Mouse (Mus musculus) embryonic facial prominence, embryonic 13.5 days (tissue): ENCODE results near the gene 6820408C15Rik. TPM values are rescaled to one million over a fixed set of nuclear protein-coding genes. Genes with fewer than 3 reads are reported as not detected.

Experiments
- ATAC-seq: fragments of 200-750 bp; cut with Nextera tagmentation; 2 replicates; pipeline ENCODE4 v1.8.0; 2017; ENCODE audit warnings: low read depth; ENCODE audit not compliant: insufficient number of reproducible peaks, insufficient read depth, low FRiP score, low TSS enrichment
- H3K27ac ChIP-seq: fragments of 300-500 bp; sonication (generic); 2 replicates; pipeline ENCODE4 v1.5.1; 2015; ENCODE audit warnings: moderate library complexity, mild to moderate bottlenecking, inconsistent platforms
- H3K27me3 ChIP-seq: fragments of 300-500 bp; sonication (generic); 2 replicates; pipeline ENCODE4 v1.6.1; 2015; ENCODE audit warnings: mild to moderate bottlenecking, inconsistent platforms
- H3K36me3 ChIP-seq: fragments of 300-500 bp; sonication (generic); 2 replicates; pipeline ENCODE4 v1.6.1; 2015; ENCODE audit warnings: mild to moderate bottlenecking, inconsistent platforms
- H3K4me1 ChIP-seq: fragments of 300-500 bp; sonication (generic); 2 replicates; pipeline ENCODE4 v1.6.1; 2015; ENCODE audit warnings: inconsistent platforms
- H3K4me2 ChIP-seq: fragments of 300-500 bp; sonication (generic); 2 replicates; pipeline ENCODE4 v1.6.1; 2015; ENCODE audit warnings: moderate library complexity, mild to moderate bottlenecking, inconsistent platforms
- H3K4me3 ChIP-seq: fragments of 300-500 bp; sonication (generic); 2 replicates; pipeline ENCODE4 v1.5.1; 2015; ENCODE audit warnings: mild to moderate bottlenecking, inconsistent platforms
- H3K9ac ChIP-seq: fragments of 300-500 bp; sonication (generic); 2 replicates; pipeline ENCODE4 v1.6.1; 2015; ENCODE audit warnings: mild to moderate bottlenecking, inconsistent platforms
- H3K9me3 ChIP-seq: fragments of 300-500 bp; sonication (generic); 2 replicates; pipeline ENCODE4 v1.6.1; 2016; ENCODE audit warnings: inconsistent platforms
- WGBS: fragments of 180-500 bp; shearing (Covaris S2); methylation state at CpG from one replicate; pipeline ENCODE4 v1.1.7; 2015; ENCODE audit warnings: mixed read lengths; 5-methylcytosine and 5-hydroxymethylcytosine counted together
- polyA plus RNA-seq: library from polyadenylated mRNA; unstranded; fragments of >200 nt; fragmentation: Nextera tagmentation; extraction: Ambion mirVana; gene quantifications from 2 replicates; pipeline ENCODE4 v1.2.1, GENCODE M21; 2015

6820408C15Rik gene
- polyA plus RNA-seq, 1 experiment from 2014 or later: 0.44 TPM

- no peaks in the 10 kb centered on the region for H3K27me3 ChIP-seq
- WGBS: 82% methylated on average over 2 of the region's 2 CpGs
- peaks cover 8% of the 10 kb centered on the region for H3K4me1 ChIP-seq
- H3K4me3 ChIP-seq: no peak overlapping the region
- H3K36me3 ChIP-seq: no peaks in the 10 kb centered on the region
- no peak for ATAC-seq
- H3K27ac ChIP-seq: no peak overlapping the region
- H3K4me2 ChIP-seq: no peak overlapping the region
- no peaks in the 10 kb centered on the region for H3K9me3 ChIP-seq
- no peak overlapping the region for H3K9ac ChIP-seq
Measured at GRCm38 (mm10) chr2:152439833-152440232, 24.4 kb downstream of the 6820408C15Rik start.

DNA sequence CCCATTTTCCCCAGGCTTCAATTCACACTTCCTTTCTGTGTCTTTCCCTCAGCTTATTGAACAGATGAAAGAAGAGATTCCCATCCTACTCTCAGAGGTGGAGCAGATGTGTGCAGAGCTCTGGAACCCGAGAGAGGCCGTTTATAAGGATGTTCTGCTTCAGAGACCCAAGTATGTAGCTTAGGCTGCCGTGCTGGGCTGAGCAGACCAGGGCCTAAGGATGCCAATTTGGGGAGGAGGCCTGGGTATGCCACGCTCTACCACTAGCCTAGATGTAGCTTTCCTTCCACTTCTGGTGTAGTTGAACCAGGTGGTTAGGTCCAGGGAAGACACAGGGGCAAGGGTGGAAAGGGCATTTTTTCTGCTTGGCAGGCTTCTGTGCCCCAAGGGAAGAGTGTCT, 26.9 kb downstream of the 6820408C15Rik start:
- Histone ChIP-seq H3K4me3 (no peak overlapping the region), H3K9me3 (no peaks in the 10 kb centered on the region), H3K4me1 (peaks cover 8% of the 10 kb centered on the region), H3K9ac (no peak overlapping the region), H3K27me3 (no peaks in the 10 kb centered on the region), H3K36me3 (no peaks in the 10 kb centered on the region), H3K27ac (no peak overlapping the region), H3K4me2 (no peak overlapping the region)
- 73% methylated on average over 4 of the region's 4 CpGs for WGBS
- ATAC-seq: no peak

GRCm38 (mm10) chr2:152443281-152443680, 27.9 kb downstream of the 6820408C15Rik start:
- Histone ChIP-seq H3K9me3 (no peaks in the 10 kb centered on the region), H3K4me1 (peaks cover 11% of the 10 kb centered on the region; the same call in 1 of the 2 replicates), H3K4me2 (no peak overlapping the region), H3K27ac (no peak overlapping the region), H3K27me3 (no peaks in the 10 kb centered on the region), H3K4me3 (no peak overlapping the region), H3K36me3 (no peaks in the 10 kb centered on the region), H3K9ac (no peak overlapping the region)
- no peak for ATAC-seq
- 88% methylated on average over 8 of the region's 8 CpGs for WGBS

DNA sequence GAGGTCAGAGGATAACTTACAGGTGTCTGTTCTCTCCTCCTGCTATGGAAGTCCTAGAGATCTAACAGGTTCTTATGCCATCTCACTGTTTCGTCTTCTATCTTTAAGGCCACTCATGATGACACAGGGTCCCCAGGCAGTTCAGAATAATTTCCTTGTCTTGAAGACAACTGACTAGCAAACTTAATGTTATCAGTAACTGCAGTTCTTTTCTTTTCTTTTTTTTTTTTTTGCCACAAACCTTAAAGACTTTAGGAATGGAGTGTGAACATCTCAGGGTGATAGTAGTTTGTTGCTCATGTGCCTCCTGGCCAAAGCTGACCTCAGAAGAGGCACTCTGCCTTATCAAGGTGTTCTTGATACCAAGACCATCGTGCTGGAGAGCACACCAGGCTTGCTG, 31.3 kb downstream of the 6820408C15Rik start:
- H3K4me1 ChIP-seq: peaks cover 11% of the 10 kb centered on the region; the same call in 1 of the 2 replicates
- no peak overlapping the region for H3K27ac ChIP-seq
- no peaks in the 10 kb centered on the region for H3K9me3 ChIP-seq
- no peak overlapping the region for H3K9ac ChIP-seq
- H3K4me2 ChIP-seq: no peak overlapping the region
- no peaks in the 10 kb centered on the region for H3K36me3 ChIP-seq
- H3K4me3 ChIP-seq: no peak overlapping the region
- no peak for ATAC-seq
- H3K27me3 ChIP-seq: no peaks in the 10 kb centered on the region
- WGBS: 61% methylated on average over 2 of the region's 2 CpGs

DNA sequence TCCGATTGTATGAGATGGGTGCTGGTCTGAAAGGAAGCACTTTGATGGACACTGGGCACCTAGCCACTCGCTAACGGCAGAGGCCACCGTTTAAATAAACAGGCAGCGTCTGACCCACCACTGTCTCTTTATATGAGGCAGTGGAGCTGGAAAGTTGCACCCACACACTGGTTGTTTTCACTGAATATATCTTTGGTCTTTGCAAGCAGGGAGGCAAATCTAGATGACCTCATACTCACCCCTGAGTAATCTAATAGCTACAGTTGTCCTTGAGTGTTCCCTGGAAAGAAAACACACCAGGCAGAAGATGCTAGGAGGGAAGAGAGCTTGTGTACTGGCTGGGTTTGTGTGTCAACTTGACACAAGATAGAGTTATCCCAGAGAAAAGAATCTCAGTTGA, 32.1 kb downstream of the 6820408C15Rik start:
- Histone ChIP-seq H3K36me3 (no peaks in the 10 kb centered on the region), H3K27me3 (no peaks in the 10 kb centered on the region), H3K9ac (peak overlapping the region; percentile 27; the same call in 1 of the 2 replicates), H3K9me3 (no peaks in the 10 kb centered on the region), H3K4me2 (no peak overlapping the region), H3K4me1 (peaks cover 11% of the 10 kb centered on the region; the same call in 1 of the 2 replicates), H3K4me3 (no peak overlapping the region), H3K27ac (no peak overlapping the region)
- no peak for ATAC-seq
- WGBS: 62% methylated on average over 5 of the region's 5 CpGs

GRCm38 (mm10) chr2:152450241-152450640, 34.9 kb downstream of the 6820408C15Rik start:
- Histone ChIP-seq H3K9ac (no peak overlapping the region), H3K36me3 (no peaks in the 10 kb centered on the region), H3K27ac (no peak overlapping the region), H3K27me3 (no peaks in the 10 kb centered on the region), H3K4me2 (no peak overlapping the region), H3K4me3 (no peak overlapping the region), H3K4me1 (peaks cover 11% of the 10 kb centered on the region; the same call in 1 of the 2 replicates), H3K9me3 (no peaks in the 10 kb centered on the region)
- ATAC-seq: no peak
- WGBS: 5% methylated on average over 5 of the region's 5 CpGs

- no peaks in the 10 kb centered on the region for H3K27me3 ChIP-seq
- no peak overlapping the region for H3K4me2 ChIP-seq
- 77% methylated on average over 4 of the region's 4 CpGs for WGBS
- H3K9me3 ChIP-seq: no peaks in the 10 kb centered on the region
- H3K9ac ChIP-seq: no peak overlapping the region
- no peaks in the 10 kb centered on the region for H3K36me3 ChIP-seq
- no peak for ATAC-seq
- peaks cover 7% of the 10 kb centered on the region; the same call in 1 of the 2 replicates for H3K4me1 ChIP-seq
- H3K4me3 ChIP-seq: no peak overlapping the region
- H3K27ac ChIP-seq: no peak overlapping the region
Measured at GRCm38 (mm10) chr2:152452101-152452781, 36.9 kb downstream of the 6820408C15Rik start.

- no peak overlapping the region for H3K4me2 ChIP-seq
- no peaks in the 10 kb centered on the region for H3K36me3 ChIP-seq
- H3K4me1 ChIP-seq: peaks cover 9% of the 10 kb centered on the region; the same call in 1 of the 2 replicates
- no peak for ATAC-seq
- peaks cover 5% of the 10 kb centered on the region; the same call in 1 of the 2 replicates for H3K9me3 ChIP-seq
- H3K27ac ChIP-seq: no peak overlapping the region
- no peaks in the 10 kb centered on the region for H3K27me3 ChIP-seq
- 51% methylated on average over 13 of the region's 13 CpGs for WGBS
- no peak overlapping the region for H3K4me3 ChIP-seq
- no peak overlapping the region for H3K9ac ChIP-seq
Measured at GRCm38 (mm10) chr2:152459241-152459640, 43.9 kb downstream of the 6820408C15Rik start.

DNA sequence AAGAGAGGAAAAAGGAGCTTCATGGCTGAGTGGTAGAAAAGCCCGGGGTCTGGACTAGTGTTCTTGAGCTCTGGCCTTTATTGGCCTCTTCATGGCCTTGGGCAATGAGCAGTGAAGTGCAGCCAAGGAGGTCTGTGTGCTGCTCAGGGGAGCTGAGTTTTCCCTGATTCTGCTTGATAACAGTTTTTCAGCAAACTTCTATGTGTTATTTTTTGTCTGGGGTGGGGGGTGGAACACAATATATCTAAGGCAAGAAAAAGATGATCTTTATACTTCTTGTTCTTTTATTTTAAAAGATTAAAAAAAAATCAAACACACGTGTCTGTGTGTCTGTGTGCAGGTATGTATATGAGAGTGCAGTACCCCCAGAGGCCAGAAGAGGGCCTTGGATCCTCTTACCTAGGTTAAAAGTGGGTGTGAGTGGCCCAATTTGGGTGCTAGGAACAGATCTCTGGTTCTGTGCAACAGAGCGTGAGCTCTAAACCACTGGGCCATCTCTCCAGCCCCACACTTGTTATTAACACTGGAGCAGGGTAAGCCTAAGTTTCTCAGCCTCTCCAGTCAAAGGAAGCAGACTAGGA, 49.3 kb downstream of the 6820408C15Rik start, which contains the start of gene Defb23:
Defb23 (minus strand) TSS at position 51 of the 581 bp plus-strand sequence.
- no peak for ATAC-seq
- H3K9me3 ChIP-seq: peaks cover 5% of the 10 kb centered on the region; the same call in 1 of the 2 replicates
- no peaks in the 10 kb centered on the region for H3K36me3 ChIP-seq
- H3K4me1 ChIP-seq: no peaks in the 10 kb centered on the region
- no peaks in the 10 kb centered on the region for H3K27me3 ChIP-seq
- H3K27ac ChIP-seq: no peak within 1 kb of the TSS
- 80% methylated on average over 3 of the region's 3 CpGs for WGBS
- no peak within 1 kb of the TSS for H3K4me3 ChIP-seq
- H3K9ac ChIP-seq: no peak within 1 kb of the TSS
- no peak within 1 kb of the TSS for H3K4me2 ChIP-seq

DNA sequence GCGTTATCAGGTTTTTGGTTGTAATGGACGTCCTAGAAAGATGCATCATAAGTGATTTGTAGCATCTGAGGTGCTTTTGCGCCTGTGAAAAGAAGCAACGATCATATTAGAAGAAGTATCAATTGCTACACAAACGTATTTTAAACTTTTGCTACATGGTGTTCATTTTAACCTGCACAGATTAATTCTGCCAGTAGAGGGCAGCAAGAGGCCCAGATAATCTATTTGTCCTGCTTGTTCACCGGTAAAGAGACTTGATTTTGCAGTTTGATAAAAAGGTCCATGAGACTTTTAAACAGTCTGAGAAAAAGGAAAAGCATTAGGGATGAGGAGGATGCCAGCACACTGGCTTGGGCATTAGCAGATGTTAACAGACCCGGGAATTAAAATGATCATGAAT, 55.6 kb downstream of the 6820408C15Rik start:
- Histone ChIP-seq H3K4me1 (no peaks in the 10 kb centered on the region), H3K36me3 (no peaks in the 10 kb centered on the region), H3K4me2 (no peak overlapping the region), H3K27ac (no peak overlapping the region), H3K4me3 (no peak overlapping the region), H3K27me3 (no peaks in the 10 kb centered on the region), H3K9ac (no peak overlapping the region), H3K9me3 (no peaks in the 10 kb centered on the region)
- ATAC-seq: no peak
- 32% methylated on average over 7 of the region's 7 CpGs for WGBS

- H3K4me3 ChIP-seq: no peak overlapping the region
- WGBS: 27% methylated on average over 3 of the region's 3 CpGs
- H3K9me3 ChIP-seq: no peaks in the 10 kb centered on the region
- no peak overlapping the region for H3K4me2 ChIP-seq
- no peak overlapping the region for H3K9ac ChIP-seq
- no peak overlapping the region for H3K27ac ChIP-seq
- no peak for ATAC-seq
- no peaks in the 10 kb centered on the region for H3K36me3 ChIP-seq
- no peaks in the 10 kb centered on the region for H3K4me1 ChIP-seq
- no peaks in the 10 kb centered on the region for H3K27me3 ChIP-seq
Measured at GRCm38 (mm10) chr2:152472434-152472833, 57.0 kb downstream of the 6820408C15Rik start.

- Histone ChIP-seq H3K4me3 (no peak within 1 kb of the TSS), H3K9me3 (no peaks in the 10 kb centered on the region), H3K27me3 (no peaks in the 10 kb centered on the region), H3K9ac (no peak within 1 kb of the TSS), H3K36me3 (no peaks in the 10 kb centered on the region), H3K4me1 (no peaks in the 10 kb centered on the region), H3K27ac (no peak within 1 kb of the TSS), H3K4me2 (no peak within 1 kb of the TSS)
- 65% methylated on average over 2 of the region's 2 CpGs for WGBS
- no peak for ATAC-seq
Measured at GRCm38 (mm10) chr2:152476763-152477162, 61.4 kb downstream of the 6820408C15Rik start, which contains the start of gene Defb20. Gene Defb20 (plus strand): TSS chr2:152477063.
